8 mouse cellular contexts compared by ENCODE assay signal in the genomic region with DNA sequence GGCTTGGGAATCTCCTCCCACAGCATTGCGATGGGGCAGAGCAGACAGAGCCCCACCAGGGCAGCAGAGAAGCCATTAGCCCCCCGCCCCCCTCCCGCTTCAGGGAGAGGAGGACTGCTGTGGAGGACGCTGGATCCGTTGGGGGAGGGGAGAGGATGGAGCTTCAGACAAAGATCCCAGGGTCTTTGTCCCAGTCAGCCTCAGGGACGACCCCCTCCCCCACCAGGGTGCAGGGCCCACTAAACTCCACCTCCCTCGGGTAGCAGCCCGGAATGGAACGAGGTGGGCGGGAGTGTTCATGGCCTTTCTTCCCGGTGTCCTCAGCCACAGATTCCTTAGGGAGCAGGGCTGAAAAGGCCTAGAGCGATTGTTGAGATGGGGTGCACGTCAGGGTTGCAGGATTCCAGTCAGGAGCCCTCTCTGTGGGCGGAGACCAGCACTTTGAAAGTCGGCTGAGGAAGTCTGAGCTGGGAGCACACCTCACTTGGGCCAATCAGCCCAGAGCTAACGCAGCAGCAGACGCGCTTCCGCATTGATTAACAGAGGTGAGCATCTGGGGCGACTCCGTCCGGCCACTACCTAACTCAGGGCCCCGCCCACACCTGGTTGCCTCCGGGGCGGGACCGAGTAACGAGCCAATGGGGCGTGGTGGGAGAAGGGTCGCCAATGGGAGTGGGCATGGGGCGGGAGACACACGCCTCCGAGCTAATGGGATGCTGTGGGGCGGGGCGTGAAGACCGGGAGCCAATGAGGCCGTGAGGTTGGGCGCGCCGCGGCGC. TPM values are rescaled to one million over a fixed set of nuclear protein-coding genes. Genes with fewer than 3 reads are reported as not detected.
DNase-seq lines count a peak whose midpoint lies in the region; ATAC-seq and TF ChIP-seq lines count a peak whose summit lies in the region.

Rassf7 (plus strand) TSS at position 760 of the 779 bp plus-strand sequence.

- under 1% methylated on average over 41 of the region's 41 CpGs for WGBS in forebrain, embryonic 13.5 days
- 2% methylated on average over 41 of the region's 41 CpGs for WGBS in large intestine, adult 2 months

- H3K36me3 ChIP-seq in ES-Bruce4 (ENCODE audit: control insufficient read depth, insufficient read depth, low read length, poor library complexity, severe bottlenecking) = 0 out of 2 replicates have a peak, but pooled peaks cover 5% of the 10 kb centered on the region
- H3K36me3 ChIP-seq in forebrain, embryonic 13.5 days (ENCODE audit: poor library complexity, severe bottlenecking) = peaks cover 12% of the 10 kb centered on the region

- H3K9ac ChIP-seq in ES-Bruce4 (ENCODE audit: low read depth, poor library complexity, severe bottlenecking) = peak within 1 kb of the TSS; percentile 50
- H3K9ac ChIP-seq in forebrain, embryonic 13.5 days = peak within 1 kb of the TSS; percentile 79

- H3K27me3 ChIP-seq in ES-Bruce4 (ENCODE audit: control insufficient read depth, insufficient read depth, low read length, poor library complexity, severe bottlenecking) = no peaks in the 10 kb centered on the region
- H3K27me3 ChIP-seq in forebrain, embryonic 13.5 days = no peaks in the 10 kb centered on the region

- intact Hi-C loops in heart, postnatal 10 days (cut with DNase I) = no loop called here

- peak within 1 kb of the TSS; percentile 86 for H3K27ac ChIP-seq in ES-Bruce4 (ENCODE audit: insufficient read depth, low read length)
- H3K27ac ChIP-seq in forebrain, embryonic 13.5 days = peak within 1 kb of the TSS; percentile 88

- H3K4me2 ChIP-seq in forebrain, embryonic 13.5 days = peak within 1 kb of the TSS; percentile 97

- peak; percentile 91 for DNase-seq in heart, postnatal 10 days
- DNase-seq in large intestine, adult 2 months (ENCODE audit: low read depth, low spot score) = peak; percentile 95
- peak; percentile 98 for DNase-seq in lung, adult 18-20 months
- peak; percentile 96 to 97 for DNase-seq in thymus, adult 18-20 months

- TF ChIP-seq POLR2A in ES-Bruce4 (IDR thresholded peaks at IDR 0.05; ENCODE audit: insufficient read depth, low read length) = peak; percentile 46

- peak; percentile 83 for ATAC-seq in cerebellum, adult (ENCODE audit: insufficient number of reproducible peaks, low FRiP score, low TSS enrichment)
- ATAC-seq in forebrain, embryonic 13.5 days = peak; percentile 96
- peak; percentile 92 for ATAC-seq in neutrophil, adult 5-6 weeks (ENCODE audit: extremely low read depth, insufficient number of reproducible peaks, low FRiP score, poor library complexity, severe bottlenecking)

- H3K4me1 ChIP-seq in ES-Bruce4 (ENCODE audit: control insufficient read depth, insufficient read depth, low read length) = peaks cover 10% of the 10 kb centered on the region
- H3K4me1 ChIP-seq in forebrain, embryonic 13.5 days = peaks cover 22% of the 10 kb centered on the region

- H3K9me3 ChIP-seq in ES-Bruce4 (replicated peaks; ENCODE audit: control insufficient read depth, insufficient read depth, low read length, poor library complexity, severe bottlenecking) = no peaks in the 10 kb centered on the region
- H3K9me3 ChIP-seq in forebrain, embryonic 13.5 days (replicated peaks) = no peaks in the 10 kb centered on the region

- TF ChIP-seq CTCF in ES-Bruce4 (IDR thresholded peaks at IDR 0.05; ENCODE audit: low read depth, low read length) = no peak

- peak within 1 kb of the TSS; percentile 90 for H3K4me3 ChIP-seq in ES-Bruce4 (ENCODE audit: low read depth, low read length)
- H3K4me3 ChIP-seq in forebrain, embryonic 13.5 days = peak within 1 kb of the TSS; percentile 70

- TF ChIP-seq EP300 in ES-Bruce4 (IDR thresholded peaks at IDR 0.05; ENCODE audit: insufficient read depth, low read depth, low read length) = peak; percentile 61; the same call in 1 of the 2 replicates

RNA-seq across cellular contexts. Expression of gene Rassf7, which starts in this region (rescaled TPM):
- 29.6 and 36.3 TPM in 2 replicates for polyA plus RNA-seq in ES-Bruce4 (2011; ENCODE audit: insufficient read depth, insufficient read length, low read depth, missing spikeins)
- polyA plus RNA-seq in forebrain, embryonic 13.5 days (2015; fragmentation: Nextera tagmentation; extraction: Ambion mirVana) = 29.4 and 33.8 TPM in 2 replicates
- total RNA-seq in heart, postnatal 10 days (2021) = 1 to 10 TPM; 1.9 to 4.9 TPM
- polyA plus RNA-seq in large intestine, adult 2 months (2012; rRNA removed) = 143 and 153 TPM in 2 replicates
- 7.1 and 9.0 TPM in 2 replicates for total RNA-seq in neutrophil, adult 5-6 weeks (2017)

Comparison
In these comparisons a context has a peak if more than half of its experiments do, and no peak if none do; other contexts are left out.
1. Peak in every context shown above with its lines: DNase-seq, ATAC-seq, H3K4me3 ChIP-seq and H3K27ac ChIP-seq.